Mouse (Mus musculus) thymus, adult 2 months (tissue): ENCODE results near the gene Abcf2. TPM values are rescaled to one million over a fixed set of nuclear protein-coding genes. Genes with fewer than 3 reads are reported as not detected.
A peak's percentile ranks its signal among the peaks of the same experiment; 100 is the strongest.

Experiments used
- DNase-seq: peaks from one replicate; pipeline ENCODE4 v3.0.0; 2021
- H3K27ac ChIP-seq: fragments of 200-500 bp; 2 replicates; pipeline ENCODE4 v1.5.1; 2012; ENCODE audit warnings: low read length, control low read depth; ENCODE audit not compliant: control insufficient read depth, insufficient read depth
- H3K27me3 ChIP-seq: fragments of 200-500 bp; 2 replicates; pipeline ENCODE4 v1.6.1; 2012; ENCODE audit warnings: mild to moderate bottlenecking, low read length, moderate library complexity, mixed read lengths; ENCODE audit not compliant: control insufficient read depth, insufficient read depth
- H3K36me3 ChIP-seq: fragments of 200-500 bp; 2 replicates; pipeline ENCODE4 v1.6.1; 2012; ENCODE audit warnings: mild to moderate bottlenecking, low read length, moderate library complexity; ENCODE audit not compliant: control insufficient read depth, insufficient read depth
- H3K4me1 ChIP-seq: fragments of 200-500 bp; replicated peaks from 2 replicates; pipeline ENCODE4 v1.6.1; 2012; ENCODE audit warnings: low read length; ENCODE audit not compliant: control insufficient read depth, insufficient read depth
- H3K4me3 ChIP-seq: fragments of 200-500 bp; 2 replicates; pipeline ENCODE4 v1.5.1; 2012; ENCODE audit warnings: mild to moderate bottlenecking, low read length, control low read depth, moderate library complexity; ENCODE audit not compliant: control insufficient read depth, insufficient read depth
- CTCF ChIP-seq: fragments of 200-500 bp; IDR thresholded peaks from 2 replicates; pipeline ENCODE4 v1.5.1; 2012; ENCODE audit warnings: mild to moderate bottlenecking, control low read depth, low read length, moderate library complexity, borderline replicate concordance; ENCODE audit not compliant: control insufficient read depth, poor library complexity, insufficient read depth; ENCODE audit errors: extremely low read depth
- POLR2A ChIP-seq: fragments of 200-500 bp; IDR thresholded peaks from 2 replicates; pipeline ENCODE4 v1.6.1; 2012; ENCODE audit warnings: mild to moderate bottlenecking, low read length, control low read depth, moderate library complexity; ENCODE audit not compliant: control insufficient read depth, poor library complexity, insufficient read depth; ENCODE audit errors: extremely low read depth
- WGBS: fragments of 180-500 bp; shearing (Covaris S2); methylation state at CpG from one replicate; pipeline ENCODE4 v1.1.7; 2018; 5-methylcytosine and 5-hydroxymethylcytosine counted together
- polyA plus RNA-seq: library from polyadenylated mRNA; depleted of rRNA; stranded (reverse); fragments of >200 nt; gene quantifications from 2 replicates; pipeline ENCODE4 v1.2.3, GENCODE M21; 2012

Abcf2 gene
- polyA plus RNA-seq, 1 experiment: 121 TPM

DNA sequence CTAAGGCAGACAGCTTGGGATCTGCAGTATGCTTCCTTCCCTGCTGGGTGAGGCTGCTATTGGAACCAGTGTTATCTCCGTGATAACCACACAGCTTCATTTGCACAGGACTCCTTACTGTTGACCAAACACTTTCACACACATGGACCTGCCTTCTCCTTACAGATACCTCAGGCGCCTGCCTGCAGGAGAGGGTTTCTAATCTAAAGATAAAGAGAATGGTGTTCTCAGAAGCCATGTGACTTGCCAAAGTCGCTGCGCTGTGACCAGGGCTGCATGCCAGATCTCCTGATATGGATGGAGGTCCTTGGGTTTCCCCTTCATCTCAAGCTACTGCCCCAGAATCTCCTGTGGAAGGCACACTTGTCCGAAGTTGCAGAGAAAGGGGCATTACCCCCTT is 32.1 kb upstream of the Abcf2 start:
- TF ChIP-seq CTCF: no peak
- no peak for TF ChIP-seq POLR2A
- Histone ChIP-seq H3K4me3 (no peak overlapping the region), H3K27ac (no peak overlapping the region), H3K27me3 (peaks cover 13% of the 10 kb centered on the region), H3K36me3 (no peaks in the 10 kb centered on the region), H3K4me1 (no peaks in the 10 kb centered on the region)
- DNase-seq: no peak
- WGBS: 47% methylated on average over 5 of the region's 5 CpGs

DNA sequence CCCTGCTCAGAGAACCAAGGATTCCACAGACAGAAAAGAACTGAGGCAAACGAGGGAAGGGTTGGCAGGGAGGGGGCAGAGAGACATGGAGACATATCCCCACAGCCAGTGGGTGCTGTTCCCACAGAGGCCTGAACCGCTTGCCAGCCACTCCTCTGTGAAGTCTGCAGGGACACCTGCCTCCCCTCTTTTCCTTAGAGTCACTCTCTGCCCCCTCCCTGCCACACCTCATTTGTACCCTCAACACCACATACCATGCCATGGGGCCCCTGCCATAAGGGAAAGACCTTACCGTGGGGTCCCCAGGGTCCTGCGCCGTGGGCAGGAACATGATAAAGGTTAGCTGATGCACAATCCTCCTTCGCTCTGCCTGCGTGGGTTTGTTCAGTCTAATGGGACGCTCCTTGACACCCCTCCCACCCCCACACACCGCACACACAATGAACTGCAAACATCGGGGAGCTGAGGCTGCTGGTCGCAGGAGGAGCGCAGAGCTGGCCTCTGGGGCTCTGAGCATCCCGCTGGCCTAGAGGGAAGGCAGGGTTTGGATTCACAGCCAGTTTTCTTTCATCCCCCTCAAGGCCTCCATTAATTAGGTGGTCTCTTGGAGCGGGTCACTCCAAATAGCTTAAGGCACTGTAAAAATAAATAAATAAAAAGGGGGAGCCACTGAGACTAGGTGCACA is 28.9 kb upstream of the Abcf2 start:
- no peak for TF ChIP-seq CTCF
- TF ChIP-seq POLR2A: no peak
- Histone ChIP-seq H3K27ac (no peak overlapping the region), H3K27me3 (peaks cover 28% of the 10 kb centered on the region), H3K4me1 (no peaks in the 10 kb centered on the region), H3K36me3 (no peaks in the 10 kb centered on the region), H3K4me3 (no peak overlapping the region)
- 84% methylated on average over 14 of the region's 14 CpGs for WGBS
- no peak for DNase-seq

DNA sequence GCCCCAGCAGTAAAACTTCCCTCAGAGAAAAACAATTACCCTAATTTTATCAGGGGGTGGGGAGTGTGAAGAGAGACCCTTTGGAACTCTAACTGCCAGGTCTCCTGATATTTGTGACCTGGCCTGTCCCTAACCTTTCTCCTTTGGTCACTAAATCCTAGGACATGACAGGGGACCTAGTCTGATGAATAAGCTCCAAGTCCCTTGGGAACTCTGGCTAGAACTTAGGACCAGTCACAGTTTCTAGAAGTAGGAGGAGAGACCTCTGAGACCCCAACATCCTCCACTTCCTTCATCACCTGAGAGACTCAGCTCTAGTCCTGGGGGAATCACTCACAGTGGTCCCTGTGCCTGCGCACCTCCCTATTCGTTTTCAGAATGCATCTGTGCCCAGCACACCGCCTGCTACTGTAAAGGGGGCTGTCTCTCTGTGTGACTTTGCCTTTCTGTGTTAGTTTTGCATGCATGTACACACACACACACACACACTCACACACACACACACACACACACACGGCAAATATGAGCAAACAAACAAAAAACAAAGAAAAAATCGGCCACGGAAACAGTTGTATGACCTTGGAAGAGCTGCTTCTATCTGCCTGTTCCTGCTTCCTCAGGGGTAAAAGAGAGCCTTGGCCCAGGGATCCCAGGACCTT is 28.2 kb upstream of the Abcf2 start:
- Histone ChIP-seq H3K4me3 (no peak overlapping the region), H3K27ac (no peak overlapping the region), H3K27me3 (peaks cover 32% of the 10 kb centered on the region), H3K36me3 (no peaks in the 10 kb centered on the region), H3K4me1 (no peaks in the 10 kb centered on the region)
- TF ChIP-seq POLR2A (no peak), CTCF (no peak)
- WGBS: 78% methylated on average over 6 of the region's 6 CpGs
- DNase-seq: no peak

DNA sequence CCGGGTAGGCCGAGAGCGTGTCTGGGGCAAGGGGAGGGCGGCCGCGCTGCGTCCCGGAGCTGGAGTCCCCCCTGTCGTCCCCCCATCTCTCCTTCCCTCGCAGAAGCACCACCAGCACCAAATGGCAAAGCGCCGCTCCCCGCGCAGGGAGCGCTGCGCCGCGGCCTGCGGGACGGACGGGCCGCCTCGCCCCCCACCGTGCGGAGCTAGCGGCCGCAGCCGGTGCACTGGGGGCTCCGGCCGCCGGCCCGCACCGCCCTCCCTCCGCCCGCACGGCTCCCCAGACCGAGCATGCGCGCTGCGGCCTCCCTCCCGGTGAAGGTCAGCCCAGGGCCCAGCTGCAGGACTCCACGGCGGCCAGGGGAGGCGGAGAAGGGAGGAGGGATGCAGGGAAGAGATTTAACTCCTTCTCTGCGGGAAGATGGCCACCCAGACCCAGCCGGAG is 27.4 kb upstream of the Abcf2 start:
- 2% methylated on average over 43 of the region's 46 CpGs for WGBS
- peaks cover 32% of the 10 kb centered on the region for H3K27me3 ChIP-seq
- peak overlapping the region; percentile 20 for H3K4me3 ChIP-seq
- H3K4me1 ChIP-seq: no peaks in the 10 kb centered on the region
- no peaks in the 10 kb centered on the region for H3K36me3 ChIP-seq
- no peak for DNase-seq
- H3K27ac ChIP-seq: no peak overlapping the region
- no peak for TF ChIP-seq POLR2A
- TF ChIP-seq CTCF: no peak

DNA sequence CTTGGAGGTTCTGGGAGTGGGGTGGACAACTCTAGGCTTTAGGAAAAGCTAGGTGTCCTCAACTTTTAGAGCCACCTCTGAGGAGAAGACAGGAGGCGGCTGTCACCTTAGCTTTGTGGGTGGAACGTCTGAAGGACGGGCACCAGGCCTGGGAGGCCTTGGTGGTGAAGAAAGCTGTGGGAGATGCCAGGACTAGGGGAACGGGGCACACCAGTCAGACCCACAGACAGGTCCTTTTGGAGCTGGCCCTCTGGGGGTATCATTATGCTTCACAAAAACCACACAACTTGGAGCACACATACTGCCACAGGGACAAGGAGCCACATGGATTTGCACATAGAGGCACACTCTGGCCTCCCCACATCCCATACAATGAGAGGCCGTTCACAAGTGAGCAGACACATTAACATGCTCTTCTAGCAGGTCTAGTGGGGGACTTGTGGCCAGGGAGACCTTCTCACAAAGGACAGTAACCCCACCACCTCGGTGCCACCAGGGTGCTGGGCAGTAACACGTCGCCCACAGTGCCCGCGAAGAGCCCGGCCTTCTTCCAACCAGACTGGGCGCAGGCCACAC is 26.9 kb upstream of the Abcf2 start:
- WGBS: 48% methylated on average over 12 of the region's 12 CpGs
- H3K36me3 ChIP-seq: no peaks in the 10 kb centered on the region
- no peaks in the 10 kb centered on the region for H3K4me1 ChIP-seq
- peaks cover 34% of the 10 kb centered on the region for H3K27me3 ChIP-seq
- H3K27ac ChIP-seq: no peak overlapping the region
- no peak for DNase-seq
- no peak for TF ChIP-seq POLR2A
- no peak overlapping the region for H3K4me3 ChIP-seq

DNA sequence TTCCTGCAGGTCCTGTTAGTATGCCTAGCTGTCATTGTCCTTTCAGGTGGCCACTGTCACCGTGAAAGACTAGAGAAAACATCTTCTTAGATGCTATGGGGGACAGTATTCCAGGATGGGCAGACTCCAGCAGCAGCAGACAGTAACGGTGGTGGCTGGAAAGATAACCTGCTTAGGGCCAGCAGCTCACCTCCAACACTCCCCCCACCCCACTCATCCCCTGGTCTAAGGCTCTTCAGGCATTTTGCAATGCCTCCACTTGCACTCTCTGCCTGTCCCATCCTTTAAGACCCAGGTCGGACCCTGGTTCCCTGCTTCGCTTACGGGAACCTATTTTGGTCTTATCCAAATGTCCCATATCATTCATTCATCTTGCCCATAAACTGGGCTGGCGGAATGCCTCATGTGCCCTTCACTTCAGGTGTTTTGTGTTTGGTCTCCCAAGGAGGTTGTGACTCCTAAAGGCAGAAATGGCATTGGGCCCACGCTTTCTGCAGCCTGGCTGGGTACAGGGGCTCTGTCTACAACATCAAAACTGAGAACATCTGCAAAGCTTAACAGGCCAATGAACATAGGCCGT is 26.3 kb upstream of the Abcf2 start:
- no peak for DNase-seq
- no peak for TF ChIP-seq POLR2A
- TF ChIP-seq CTCF: no peak
- H3K36me3 ChIP-seq: no peaks in the 10 kb centered on the region
- H3K27me3 ChIP-seq: peaks cover 34% of the 10 kb centered on the region
- H3K4me1 ChIP-seq: peaks cover 3% of the 10 kb centered on the region; the same call in 1 of the 2 replicates
- no peak overlapping the region for H3K4me3 ChIP-seq
- WGBS: 89% methylated on average over 8 of the region's 8 CpGs
- no peak overlapping the region for H3K27ac ChIP-seq
